Mouse (Mus musculus) monocyte, adult 2 months (primary cell): Measurements from ENCODE around the gene Oscp1.

ENCODE experiments used
- DNase-seq, 2 experiments: peaks; one replicate each; pipeline ENCODE4 v3.0.0; 2022; ENCODE audit warnings: low spot score in 2 of 2, low read depth in 1 of 2

Oscp1 gene

DNA sequence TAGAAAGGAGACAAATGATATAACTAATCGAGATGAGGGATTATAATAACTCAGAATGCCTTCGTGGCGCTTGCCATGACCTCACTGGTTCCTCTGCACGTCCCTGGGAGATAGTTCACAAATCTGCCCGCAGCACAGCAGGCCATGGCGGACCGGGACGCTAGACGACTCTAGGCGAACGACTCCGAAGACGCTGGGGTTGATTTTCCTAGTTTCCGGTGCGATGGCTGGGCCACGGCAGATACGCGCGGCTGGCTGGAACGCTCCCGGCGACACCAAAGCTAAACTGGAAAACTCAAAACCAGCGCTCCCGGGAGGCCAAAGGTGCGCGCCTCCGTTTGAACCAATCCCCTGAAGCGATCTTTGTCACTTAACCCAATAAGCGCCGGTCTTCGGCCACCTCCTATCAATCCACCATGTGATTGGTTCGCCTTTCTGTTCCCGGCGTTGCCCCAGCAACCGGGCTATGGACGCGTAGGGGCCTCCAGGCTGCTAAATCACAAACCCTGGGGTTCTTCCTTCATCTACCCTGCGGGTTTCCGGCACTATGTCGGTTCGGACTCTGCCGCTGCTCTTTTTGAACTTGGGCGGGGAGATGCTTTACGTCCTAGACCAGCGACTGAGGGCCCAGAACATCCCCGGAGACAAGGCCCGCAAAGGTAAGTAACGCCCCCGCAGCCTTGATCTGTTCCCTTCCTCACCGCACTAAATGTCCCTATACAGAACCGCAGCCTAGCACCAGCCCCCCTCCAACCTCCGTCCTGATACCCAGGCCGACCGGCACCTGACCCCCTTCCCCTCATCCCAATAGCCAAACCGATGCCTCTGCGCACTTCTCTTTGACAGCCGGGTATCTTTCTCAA is at the start of gene Oscp1:
Oscp1 (plus strand) TSS at position 432 of the 863 bp plus-strand sequence.
- peak; percentile 58 to 71 for DNase-seq

- DNase-seq, result peak; percentile 46 to 48
These were observed 40.6 kb upstream of the Oscp1 start for GRCm38 (mm10) chr4:126017676-126018332.

GRCm38 (mm10) chr4:126018966-126019538 is 39.3 kb upstream of the Oscp1 start:
- peak; percentile 60 to 61 for DNase-seq

- DNase-seq, result peak in 1 of 2 experiments; percentile 25
These were observed 34.0 kb upstream of the Oscp1 start, which contains the start of gene Csf3r for GRCm38 (mm10) chr4:126024303-126024900. Csf3r (plus strand) TSS chr4:126024550.

- no peak for DNase-seq
These were observed 32.6 kb upstream of the Oscp1 start for GRCm38 (mm10) chr4:126025801-126026200.

DNA sequence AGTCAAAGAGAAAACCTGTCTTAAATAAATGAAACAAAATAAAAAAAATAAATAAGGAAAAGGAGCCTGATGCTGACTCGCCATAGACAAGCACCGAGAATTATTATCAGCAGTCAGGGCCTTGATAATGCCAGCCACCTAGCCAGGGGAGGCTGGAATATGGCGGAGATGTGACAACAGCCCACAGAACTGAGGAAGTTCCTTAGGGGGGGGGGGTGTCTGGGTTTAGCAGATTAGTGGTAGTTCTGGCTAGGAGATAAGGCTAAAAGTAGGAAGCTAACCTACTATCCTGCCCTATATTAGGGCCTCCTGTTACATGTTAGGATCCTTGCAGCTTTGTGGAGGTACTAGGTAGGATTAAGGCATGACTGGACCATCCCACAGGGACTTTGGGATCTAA is 30.4 kb upstream of the Oscp1 start:
- DNase-seq, result no peak

DNA sequence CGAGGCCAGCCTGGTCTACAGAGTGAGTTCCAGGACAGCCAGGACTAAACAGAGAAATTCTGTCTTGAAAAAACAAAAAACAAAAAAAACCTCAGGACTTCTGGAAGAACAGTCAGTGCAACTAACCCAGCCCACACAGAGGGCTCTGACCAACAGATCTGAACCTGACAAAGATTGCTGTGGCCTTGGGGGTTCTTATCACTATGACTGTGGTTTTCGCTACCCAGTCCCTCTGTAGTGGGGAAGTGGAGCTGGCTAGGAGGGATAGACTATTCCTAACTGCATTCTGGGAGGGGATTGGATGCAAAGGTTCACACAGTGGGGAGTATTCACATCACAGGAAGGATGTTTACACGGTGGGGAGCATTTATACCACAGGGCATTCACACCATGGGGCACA is 29.3 kb upstream of the Oscp1 start:
- no peak for DNase-seq

DNA sequence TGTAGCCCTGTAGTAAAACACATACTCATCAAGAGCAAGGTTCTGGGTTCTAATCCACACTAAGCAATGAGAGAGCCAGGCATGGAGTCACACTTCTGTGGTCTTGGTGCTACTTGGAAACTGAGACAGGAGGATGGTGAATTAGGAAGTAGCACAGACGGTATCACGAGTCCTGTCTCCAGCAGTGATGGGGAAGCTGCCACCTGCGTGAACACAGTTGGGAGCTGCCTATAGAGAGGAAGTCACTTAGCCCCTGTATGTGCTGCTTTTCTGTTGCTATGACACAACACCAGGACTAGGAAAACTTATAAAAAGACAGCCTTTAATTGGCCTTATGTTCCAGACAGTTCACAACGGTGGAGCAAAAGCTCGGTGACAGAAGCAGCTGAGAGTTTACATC is 27.7 kb upstream of the Oscp1 start:
- no peak for DNase-seq

- DNase-seq, result no peak
These were observed 23.0 kb upstream of the Oscp1 start for GRCm38 (mm10) chr4:126035413-126035812.

- DNase-seq, result peak; percentile 42 to 67
These were observed 11.3 kb upstream of the Oscp1 start, which contains the start of gene Mrps15 for GRCm38 (mm10) chr4:126046851-126047585. Mrps15 (plus strand) TSS chr4:126046925.

GRCm38 (mm10) chr4:126051617-126052016 is 6.7 kb upstream of the Oscp1 start:
- DNase-seq, result peak in 1 of 2 experiments; percentile 31

DNA sequence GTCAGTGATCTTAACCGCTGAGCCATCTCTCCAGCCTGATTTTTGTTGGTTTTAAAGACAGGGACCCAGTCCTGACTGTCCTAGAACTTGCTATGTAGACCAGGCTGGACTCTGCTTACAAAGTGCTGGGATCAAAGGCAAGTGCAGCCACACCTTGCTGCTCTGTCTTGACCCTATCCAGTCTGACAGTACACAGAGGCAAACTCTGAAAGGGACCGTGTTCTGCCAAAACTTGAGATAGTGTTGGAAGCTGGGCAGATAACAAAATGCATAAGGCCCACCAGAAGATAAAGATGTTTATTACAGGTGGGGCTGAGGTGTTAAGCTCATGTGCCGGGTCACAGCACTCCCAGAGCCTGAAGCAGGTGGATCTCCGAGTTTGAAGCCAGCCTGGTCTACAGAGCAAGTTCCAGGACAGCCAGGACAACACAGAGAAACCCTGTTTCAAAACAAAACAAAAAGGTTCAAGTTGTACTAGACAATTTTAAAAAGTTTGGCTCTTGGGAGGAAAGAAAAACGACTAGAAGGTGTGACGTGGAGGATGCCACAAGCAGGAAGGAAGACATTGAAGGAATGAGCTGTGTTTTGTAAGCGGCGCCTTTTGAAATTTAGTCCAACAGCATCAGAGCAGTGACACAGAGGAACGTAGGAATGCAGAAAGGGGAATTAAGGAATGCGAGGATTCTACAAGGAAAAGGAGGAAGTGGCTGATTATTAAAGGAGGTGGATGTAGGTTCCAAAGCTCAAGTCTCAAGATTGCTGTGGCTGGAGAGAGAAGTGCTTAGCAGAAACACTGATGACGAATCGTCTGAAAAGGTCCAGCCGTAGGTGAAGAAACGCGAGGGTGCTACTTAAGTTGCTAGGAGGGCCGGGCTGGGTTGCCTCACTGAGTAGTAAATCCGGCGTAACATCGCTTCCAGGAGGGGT is 895 bp upstream of the Oscp1 start:
- no peak for DNase-seq

DNA sequence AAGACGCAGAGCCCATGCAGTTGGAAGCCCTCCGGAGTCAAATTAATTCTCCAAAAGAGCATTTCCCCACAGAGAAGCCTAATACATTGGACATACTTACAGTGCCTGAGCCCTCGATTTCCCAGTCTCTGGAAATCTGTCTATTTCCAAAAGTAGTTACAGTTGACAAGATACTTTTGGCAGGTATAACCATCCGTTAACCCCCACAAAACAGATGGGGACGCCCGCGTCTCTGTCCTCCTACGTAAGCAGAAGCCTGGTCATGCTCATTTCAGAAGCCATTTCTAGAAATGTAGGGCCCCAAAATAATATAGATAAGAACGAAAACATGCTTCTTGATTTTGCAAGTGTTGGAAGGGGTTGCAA is 615 bp downstream of the Oscp1 start:
- DNase-seq, result no peak

DNA sequence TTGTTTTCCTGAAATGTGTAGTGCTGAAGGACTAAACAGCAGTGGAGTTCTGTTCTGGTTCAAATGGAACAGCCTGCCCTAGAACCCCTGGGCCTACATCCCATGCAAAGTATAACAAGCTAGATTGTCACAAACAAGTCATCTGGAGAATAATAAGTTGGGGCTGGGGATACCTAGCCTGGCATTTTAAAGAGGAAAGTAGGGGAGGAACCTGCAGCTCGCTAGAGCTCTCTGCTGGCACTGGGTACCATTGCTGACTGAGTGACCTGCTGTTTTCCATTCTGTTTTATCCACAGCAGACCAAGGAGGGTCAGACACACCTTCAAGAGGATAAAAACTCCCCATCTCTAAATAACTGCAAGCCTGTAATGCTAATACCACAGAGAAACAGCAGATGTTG is 4.5 kb downstream of the Oscp1 start:
- no peak for DNase-seq

DNA sequence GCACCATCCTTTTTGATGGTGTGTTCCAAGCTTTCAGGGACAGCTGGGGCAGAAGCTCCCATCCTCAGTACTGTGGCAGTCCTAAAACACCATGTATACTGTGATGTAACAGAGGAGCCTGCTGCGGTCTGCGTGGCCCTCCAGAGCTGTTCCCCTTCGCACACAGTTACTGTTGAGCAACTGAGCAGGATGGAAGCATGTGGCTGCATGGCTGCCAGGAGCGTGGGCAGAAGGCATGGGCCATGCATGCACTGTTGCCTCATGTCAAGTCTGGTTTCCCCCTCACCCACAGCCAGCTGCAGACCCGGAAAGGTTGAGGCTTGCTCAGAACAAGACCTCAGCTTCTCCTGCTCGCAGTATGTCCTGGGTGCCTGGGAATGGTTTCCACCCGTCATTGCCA is 6.9 kb downstream of the Oscp1 start:
- peak; percentile 13 to 17 for DNase-seq

DNA sequence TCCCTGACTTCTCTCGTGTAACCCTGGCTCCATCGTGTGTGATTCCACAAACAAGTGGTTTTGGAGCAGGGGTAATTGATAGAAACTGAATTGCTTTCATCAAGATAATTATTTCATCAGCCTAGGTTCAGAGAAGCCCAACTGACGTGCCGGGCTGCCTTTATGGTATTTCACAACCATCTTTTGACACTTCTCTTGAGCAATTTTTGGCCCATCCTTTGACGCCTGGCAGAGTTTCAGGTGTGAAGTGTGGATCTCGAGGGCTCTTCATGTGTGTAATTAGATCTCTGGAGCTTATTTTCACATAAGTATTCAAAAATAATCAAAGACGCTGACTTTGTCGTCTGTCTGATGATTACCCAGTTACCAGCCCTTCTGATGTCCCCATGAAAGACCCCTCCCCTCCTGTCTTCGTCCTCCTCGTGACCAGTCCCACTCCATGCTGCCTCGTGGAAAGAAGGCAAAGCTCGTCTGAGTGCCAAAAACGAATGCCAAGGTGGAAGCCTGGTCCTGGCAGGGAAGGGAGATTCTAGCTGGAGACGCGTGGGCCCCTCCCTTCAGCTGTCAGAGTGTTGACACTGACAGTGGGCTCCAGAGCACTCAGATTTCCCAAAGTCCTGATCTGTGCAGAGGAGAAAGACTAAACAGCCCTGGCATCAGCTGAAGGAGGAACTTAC is 9.2 kb downstream of the Oscp1 start:
- no peak for DNase-seq

GRCm38 (mm10) chr4:126068842-126069241 is 10.5 kb downstream of the Oscp1 start:
- DNase-seq, result no peak

DNA sequence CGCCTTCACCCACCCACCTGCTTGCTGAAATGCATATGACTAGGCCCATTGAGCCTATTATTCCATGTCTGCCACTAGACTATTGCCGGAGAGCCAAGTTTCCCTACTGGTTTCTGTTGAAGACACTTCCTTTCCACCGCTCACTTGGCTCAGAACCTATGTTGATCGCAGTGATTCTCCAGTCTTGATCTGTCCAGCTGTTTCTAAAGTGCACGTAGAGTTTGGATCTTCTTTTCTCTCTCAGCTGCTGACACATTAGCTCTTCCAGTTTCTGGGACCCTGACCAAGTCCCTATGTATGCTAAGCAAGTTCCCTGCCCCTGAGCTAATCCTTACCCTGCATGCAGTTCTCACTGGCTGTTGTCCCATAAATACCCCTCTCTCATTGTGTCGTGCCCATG is 19.5 kb downstream of the Oscp1 start:
- DNase-seq, result no peak

DNA sequence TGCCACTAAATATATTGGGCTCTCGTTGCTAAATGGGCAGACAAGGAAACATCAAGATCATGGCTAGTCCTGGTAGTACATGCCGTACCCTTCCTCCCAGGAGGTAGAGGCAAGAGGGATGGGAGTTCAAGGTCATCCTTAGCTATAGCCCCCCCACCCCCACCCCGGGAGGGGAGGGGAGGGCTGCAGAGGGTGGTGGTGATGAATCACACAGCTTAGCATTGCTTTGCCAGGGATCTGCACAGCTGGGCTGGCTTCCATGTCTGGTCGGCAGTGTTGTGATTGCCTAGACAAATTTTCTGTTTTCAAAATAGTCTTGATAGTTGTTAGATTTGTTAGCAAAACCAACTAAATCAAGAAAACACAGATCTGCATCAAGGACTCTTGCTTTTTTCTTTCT is 20.9 kb downstream of the Oscp1 start:
- no peak for DNase-seq
